Mouse (Mus musculus) kidney, postnatal 36 days (tissue): ENCODE data around the gene Ssxb3.
"Not testable (repeated sequence)": the region's sequence is repeated elsewhere in the genome, so short reads cannot be mapped to it uniquely, and the experiment has no call there.

Experiments used
- DNase-seq, 2 experiments: peaks; one replicate each; pipeline ENCODE4 v3.0.0; 2021 to 2022; ENCODE audit warnings: mixed read lengths in 2 of 2

The Ssxb3 gene

GRCm38 (mm10) chrX:8591716-8592115 lies at the start of gene Ssxb3:
Gene Ssxb3, minus strand, starts transcription at chrX:8591816.
- DNase-seq = not testable (repeated sequence)

- DNase-seq = not testable (repeated sequence)
Measured at GRCm38 (mm10) chrX:8548155-8548554, 43.5 kb downstream of the Ssxb3 start, which contains the start of gene Ssxb6. Gene Ssxb6, minus strand, starts transcription at chrX:8548255.
